Mouse (Mus musculus) stomach, postnatal 0 days (tissue): ENCODE results near the gene Cbx7. TPM values are rescaled to one million over a fixed set of nuclear protein-coding genes. Genes with fewer than 3 reads are reported as not detected.

Experiments used
- ATAC-seq: fragments of 200-750 bp; cut with Nextera tagmentation; 2 replicates; pipeline ENCODE4 v1.8.0; 2017; ENCODE audit not compliant: low FRiP score, low TSS enrichment
- DNase-seq: peaks from one replicate; pipeline ENCODE4 v3.0.0-alpha.2; 2016; ENCODE audit warnings: low spot score
- H3K27ac ChIP-seq: fragments of 300-500 bp; sonication (generic); replicated peaks from 2 replicates; pipeline ENCODE4 v1.5.1; 2014; ENCODE audit warnings: mild to moderate bottlenecking, control low read depth
- H3K27me3 ChIP-seq: fragments of 300-500 bp; sonication (generic); 2 replicates; pipeline ENCODE4 v1.6.1; 2014; ENCODE audit warnings: low read length; ENCODE audit not compliant: control insufficient read depth, insufficient read depth
- H3K36me3 ChIP-seq: fragments of 300-500 bp; sonication (generic); 2 replicates; pipeline ENCODE4 v1.6.1; 2014; ENCODE audit warnings: low read length, mixed read lengths; ENCODE audit not compliant: control insufficient read depth, insufficient read depth
- H3K4me1 ChIP-seq: fragments of 300-500 bp; sonication (generic); replicated peaks from 2 replicates; pipeline ENCODE4 v1.6.1; 2014; ENCODE audit warnings: antibody characterized with exemption; ENCODE audit not compliant: control insufficient read depth, insufficient read depth
- H3K4me2 ChIP-seq: fragments of 300-500 bp; sonication (generic); replicated peaks from 2 replicates; pipeline ENCODE4 v1.6.1; 2014; ENCODE audit warnings: low read depth, mild to moderate bottlenecking, control low read depth, moderate library complexity
- H3K4me3 ChIP-seq: fragments of 300-500 bp; sonication (generic); 2 replicates; pipeline ENCODE4 v1.5.1; 2014; ENCODE audit warnings: low read depth, low read length, control low read depth
- H3K9ac ChIP-seq: fragments of 300-500 bp; sonication (generic); 2 replicates; pipeline ENCODE4 v1.6.1; 2014; ENCODE audit warnings: mild to moderate bottlenecking, low read length, control low read depth, mixed read lengths
- H3K9me3 ChIP-seq: fragments of 300-500 bp; sonication (generic); 2 replicates; pipeline ENCODE4 v1.6.1; 2016; ENCODE audit warnings: low read length; ENCODE audit not compliant: control insufficient read depth
- CTCF ChIP-seq: IDR thresholded peaks from 2 replicates; pipeline ENCODE4 v1.5.1; 2016; ENCODE audit warnings: antibody characterized with exemption, low read depth, mild to moderate bottlenecking, moderate library complexity
- EP300 ChIP-seq: optimal IDR thresholded peaks from 2 replicates; pipeline ENCODE3; 2016; ENCODE audit warnings: antibody characterized with exemption
- WGBS: fragments of 180-500 bp; shearing (Covaris S2); extraction: QIAGEN DNeasy Blood & Tissue Kit; methylation state at CpG from one replicate; pipeline ENCODE4 v1.1.7; 2014; 5-methylcytosine and 5-hydroxymethylcytosine counted together
- polyA plus RNA-seq: library from polyadenylated mRNA; unstranded; fragments of >200 nt; fragmentation: Nextera tagmentation; extraction: Ambion mirVana; gene quantifications from 2 replicates; pipeline ENCODE4 v1.2.1, GENCODE M21; 2015

Cbx7 gene
- polyA plus RNA-seq, 1 experiment from 2014 or later = 4.8 TPM

DNA sequence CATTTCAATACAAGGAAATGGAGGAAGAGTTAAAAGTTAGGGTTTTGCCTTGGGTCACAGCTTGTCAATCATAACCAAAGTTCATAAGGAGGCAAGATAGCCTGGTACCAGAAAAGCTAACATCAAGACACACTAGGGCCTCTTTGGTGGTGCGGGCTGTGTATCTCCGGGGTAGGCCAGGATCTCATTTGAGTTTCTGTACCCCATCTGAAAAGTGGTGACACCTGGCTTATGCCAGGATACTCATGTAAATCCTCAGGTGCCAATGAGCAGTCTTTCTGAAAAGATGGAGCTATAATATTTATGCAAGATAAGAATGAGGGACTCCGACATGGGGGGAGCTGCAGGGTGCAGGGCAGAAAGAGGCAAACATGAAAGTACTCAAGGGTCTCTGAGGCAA, 42.6 kb downstream of the Cbx7 start:
- ATAC-seq (no peak), DNase-seq (no peak)
- Histone ChIP-seq H3K4me1 (peaks cover 5% of the 10 kb centered on the region), H3K9ac (peak overlapping the region; percentile 80; the same call in 1 of the 2 replicates), H3K4me2 (peak overlapping the region; percentile 67), H3K4me3 (no peak overlapping the region), H3K9me3 (no peaks in the 10 kb centered on the region), H3K27me3 (no peaks in the 10 kb centered on the region), H3K36me3 (no peaks in the 10 kb centered on the region), H3K27ac (peak overlapping the region; percentile 88)
- TF ChIP-seq EP300 (no peak), CTCF (no peak)
- 82% methylated on average over 3 of the region's 3 CpGs for whole genome bisulfite sequencing

DNA sequence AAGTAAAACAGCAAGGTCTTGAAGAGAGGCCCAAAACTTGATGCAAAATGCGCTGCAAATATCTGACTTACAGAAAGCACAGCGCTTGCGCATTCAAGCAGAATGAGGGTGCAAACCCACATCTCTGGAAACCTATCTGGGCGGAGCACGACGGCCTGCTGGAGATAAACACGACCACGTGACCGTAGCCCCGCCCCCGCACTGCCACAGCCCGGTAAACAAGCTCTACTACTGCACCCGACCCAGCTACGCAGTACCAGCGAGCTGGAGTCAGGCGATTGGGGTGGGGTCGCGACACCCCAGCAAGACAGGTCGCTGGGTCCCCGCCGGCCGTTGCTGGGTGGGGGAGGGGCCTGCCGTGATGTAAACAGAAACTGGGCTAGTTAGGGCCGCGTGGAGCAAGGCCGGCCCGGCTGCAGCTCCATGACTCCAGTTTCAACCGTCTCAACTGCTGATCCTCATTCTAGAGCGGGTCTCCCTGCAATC, 43.2 kb downstream of the Cbx7 start:
- DNase-seq = peak; percentile 97
- ATAC-seq = peak; percentile 86
- H3K27ac ChIP-seq = peak overlapping the region; percentile 88
- H3K27me3 ChIP-seq = no peaks in the 10 kb centered on the region
- H3K4me3 ChIP-seq = peak overlapping the region; percentile 49
- H3K4me1 ChIP-seq = peaks cover 5% of the 10 kb centered on the region
- no peaks in the 10 kb centered on the region for H3K36me3 ChIP-seq
- H3K4me2 ChIP-seq = peak overlapping the region; percentile 67
- no peak for TF ChIP-seq CTCF
- no peak for TF ChIP-seq EP300
- no peaks in the 10 kb centered on the region for H3K9me3 ChIP-seq
- under 1% methylated on average over 29 of the region's 29 CpGs for WGBS
- H3K9ac ChIP-seq = peak overlapping the region; percentile 80

DNA sequence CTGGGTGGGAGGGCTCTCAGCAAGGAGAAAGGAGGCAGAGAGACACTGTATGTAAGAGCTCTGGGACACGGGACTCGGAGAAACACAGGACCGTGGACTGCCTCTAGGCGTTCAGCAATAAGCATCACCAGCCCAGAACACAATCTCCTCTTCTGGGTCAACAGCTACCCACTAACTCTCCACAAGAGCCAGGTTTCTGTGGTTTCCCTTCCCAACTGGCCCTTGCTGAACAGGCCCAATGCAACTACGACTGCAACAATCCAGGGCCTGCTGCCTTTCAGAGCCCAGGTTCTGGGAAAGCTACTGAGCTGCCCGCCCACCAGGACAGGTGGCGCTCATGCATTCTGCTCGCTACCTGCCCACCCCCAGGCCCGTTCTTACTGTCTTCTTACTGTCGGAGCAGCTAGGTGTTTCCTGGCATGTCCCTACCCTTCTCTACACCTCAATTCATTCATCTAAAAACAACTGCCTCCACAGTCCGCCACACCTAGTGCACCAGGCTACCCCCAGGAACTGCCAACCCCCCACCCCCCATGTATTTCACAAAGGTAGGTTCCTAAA, 44.0 kb downstream of the Cbx7 start:
- Histone ChIP-seq H3K9ac (peak overlapping the region; percentile 80), H3K36me3 (no peaks in the 10 kb centered on the region), H3K27ac (peak overlapping the region; percentile 19; the same call in 1 of the 2 replicates), H3K9me3 (no peaks in the 10 kb centered on the region), H3K4me1 (peaks cover 5% of the 10 kb centered on the region), H3K4me3 (peak overlapping the region; percentile 49), H3K4me2 (peak overlapping the region; percentile 67), H3K27me3 (no peaks in the 10 kb centered on the region)
- 80% methylated on average over 11 of the region's 11 CpGs for WGBS
- TF ChIP-seq EP300 (no peak), CTCF (no peak)
- DNase-seq = no peak
- ATAC-seq = no peak

DNA sequence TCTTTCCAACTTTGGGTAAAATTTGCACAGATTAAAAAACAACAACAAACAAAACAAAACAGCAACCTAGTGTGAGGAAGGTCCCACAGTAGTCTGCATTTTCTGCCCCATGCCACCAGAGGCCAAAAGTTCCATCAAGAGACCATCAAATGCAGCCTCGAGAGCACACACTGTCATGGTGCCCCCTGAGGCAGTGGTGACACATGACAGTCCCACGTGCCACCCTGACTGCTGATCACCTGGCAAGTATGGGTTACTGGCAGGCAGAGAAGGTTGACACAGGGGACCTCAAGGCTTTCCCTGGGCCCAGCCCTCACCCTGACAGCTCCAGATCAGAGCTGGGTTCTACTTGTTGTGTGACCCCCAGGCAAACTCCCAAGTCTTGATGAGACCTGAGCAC, 51.1 kb downstream of the Cbx7 start:
- no peaks in the 10 kb centered on the region for H3K4me1 ChIP-seq
- H3K9me3 ChIP-seq = no peaks in the 10 kb centered on the region
- no peak overlapping the region for H3K9ac ChIP-seq
- WGBS = 41% methylated on average over 2 of the region's 2 CpGs
- TF ChIP-seq CTCF = no peak
- no peak for TF ChIP-seq EP300
- ATAC-seq (no peak; the same call in 1 of the 2 replicates), DNase-seq (no peak)
- no peak overlapping the region for H3K27ac ChIP-seq
- peaks cover 3% of the 10 kb centered on the region; the same call in 1 of the 2 replicates for H3K36me3 ChIP-seq
- no peaks in the 10 kb centered on the region for H3K27me3 ChIP-seq
- no peak overlapping the region for H3K4me3 ChIP-seq
- no peak overlapping the region for H3K4me2 ChIP-seq

- TF ChIP-seq CTCF = no peak
- TF ChIP-seq EP300 = no peak
- H3K27me3 ChIP-seq = no peaks in the 10 kb centered on the region
- ATAC-seq (no peak), DNase-seq (no peak)
- 91% methylated on average over 16 of the region's 16 CpGs for WGBS
- peaks cover 3% of the 10 kb centered on the region; the same call in 1 of the 2 replicates for H3K36me3 ChIP-seq
- H3K4me2 ChIP-seq = no peak overlapping the region
- H3K9ac ChIP-seq = no peak overlapping the region
- H3K4me3 ChIP-seq = no peak overlapping the region
- no peak overlapping the region for H3K27ac ChIP-seq
- no peaks in the 10 kb centered on the region for H3K9me3 ChIP-seq
- no peaks in the 10 kb centered on the region for H3K4me1 ChIP-seq
Observed at GRCm38 (mm10) chr15:79918485-79918884, 52.4 kb downstream of the Cbx7 start.

- 86% methylated on average over 14 of the region's 14 CpGs for WGBS
- Histone ChIP-seq H3K27ac (no peak overlapping the region), H3K4me2 (no peak overlapping the region), H3K9ac (no peak overlapping the region), H3K27me3 (no peaks in the 10 kb centered on the region), H3K4me1 (no peaks in the 10 kb centered on the region), H3K36me3 (peaks cover 3% of the 10 kb centered on the region; the same call in 1 of the 2 replicates), H3K4me3 (no peak overlapping the region), H3K9me3 (no peaks in the 10 kb centered on the region)
- no peak for TF ChIP-seq CTCF
- TF ChIP-seq EP300 = no peak
- DNase-seq (no peak), ATAC-seq (no peak)
Observed at GRCm38 (mm10) chr15:79917111-79917720, 53.7 kb downstream of the Cbx7 start.
